Mouse (Mus musculus): Measurements from ENCODE around the gene Pde4d. TPM values are rescaled to one million over a fixed set of nuclear protein-coding genes. Genes with fewer than 3 reads are reported as not detected.
"Not testable (repeated sequence)": the region's sequence is repeated elsewhere in the genome, so short reads cannot be mapped to it uniquely, and the experiment has no call there.

Gene Pde4d
- total and polyA plus RNA-seq, 2 experiments from 2014 or later: 19.0 to 103 TPM

- H3K36me3 ChIP-seq (ENCODE audit: insufficient read depth, low read length); H3K9me3 ChIP-seq (ENCODE audit: low read length); ATAC-seq (ENCODE audit: low FRiP score); H3K4me1 ChIP-seq (ENCODE audit: insufficient read depth, low read length); H3K4me2 ChIP-seq (ENCODE audit: low read depth, low read length, poor library complexity, severe bottlenecking); H3K27ac ChIP-seq (ENCODE audit: low read depth, low read length); H3K27me3 ChIP-seq (ENCODE audit: insufficient read depth, low read length); DNase-seq (ENCODE audit: low spot score); H3K9ac ChIP-seq (replicated peaks; ENCODE audit: low read length, poor library complexity, severe bottlenecking); H3K4me3 ChIP-seq (ENCODE audit: low read depth, low read length): not testable (repeated sequence)
- peak; percentile 20; the same call in 1 of the 2 replicates for TF ChIP-seq CTCF (IDR thresholded peaks at IDR 0.05)
- WGBS: 66% methylated on average over 3 of the region's 3 CpGs
Observed at GRCm38 (mm10) chr13:108797620-108798019, 347.9 kb downstream of the Pde4d start.

DNA sequence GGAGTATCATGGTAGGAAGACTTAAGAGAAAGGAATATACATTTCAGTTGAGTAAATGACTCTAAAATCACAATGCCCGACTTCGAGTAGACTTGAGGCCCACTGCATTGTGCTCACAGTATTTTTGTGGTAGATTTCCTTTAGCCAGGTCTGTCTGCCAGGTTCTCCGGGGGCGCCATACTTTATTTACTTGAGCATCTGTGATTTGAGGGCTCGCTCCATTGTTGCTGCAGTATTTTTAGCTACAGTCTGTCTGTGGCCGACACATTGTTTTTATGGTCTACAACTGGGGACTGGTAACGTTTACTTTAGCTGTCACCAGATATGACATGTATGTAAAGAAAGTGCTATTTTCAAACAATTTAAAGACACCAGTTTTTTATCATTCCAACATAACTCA, 359.4 kb downstream of the Pde4d start:
- DNase-seq (ENCODE audit: low spot score) (no peak), ATAC-seq (ENCODE audit: low FRiP score) (no peak)
- Histone ChIP-seq H3K4me2 (ENCODE audit: low read depth, low read length, poor library complexity, severe bottlenecking) (no peak overlapping the region), H3K4me3 (ENCODE audit: low read depth, low read length) (no peak overlapping the region), H3K9ac (replicated peaks; ENCODE audit: low read length, poor library complexity, severe bottlenecking) (no peak overlapping the region), H3K9me3 (ENCODE audit: low read length) (no peaks in the 10 kb centered on the region), H3K4me1 (ENCODE audit: insufficient read depth, low read length) (no peaks in the 10 kb centered on the region), H3K27ac (ENCODE audit: low read depth, low read length) (no peak overlapping the region), H3K36me3 (ENCODE audit: insufficient read depth, low read length) (no peaks in the 10 kb centered on the region), H3K27me3 (ENCODE audit: insufficient read depth, low read length) (no peaks in the 10 kb centered on the region)
- TF ChIP-seq CTCF (IDR thresholded peaks at IDR 0.05): no peak
- 91% methylated on average over 7 of the region's 7 CpGs for WGBS

DNA sequence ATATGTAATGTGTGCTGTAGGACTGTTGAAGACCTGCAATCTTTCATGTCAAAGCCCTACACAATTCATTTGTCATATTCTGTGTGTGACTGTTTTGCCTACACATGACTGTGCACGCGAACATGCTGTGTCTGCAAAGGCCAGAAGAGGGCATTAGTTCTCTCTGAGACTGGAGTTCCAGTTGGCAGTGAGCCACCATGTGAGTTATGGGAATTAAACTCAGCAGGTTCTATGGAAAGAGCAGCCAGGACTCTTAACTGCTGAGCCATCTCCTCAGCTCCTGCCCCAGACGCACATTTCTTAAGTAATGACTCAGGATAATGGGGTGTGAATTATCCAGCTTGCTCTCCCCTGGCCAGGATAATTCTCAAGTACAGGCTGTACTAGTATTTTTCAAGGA, 363.2 kb downstream of the Pde4d start:
- WGBS: 52% methylated on average over 3 of the region's 3 CpGs
- Histone ChIP-seq H3K36me3 (ENCODE audit: insufficient read depth, low read length) (no peaks in the 10 kb centered on the region), H3K9me3 (ENCODE audit: low read length) (no peaks in the 10 kb centered on the region), H3K9ac (replicated peaks; ENCODE audit: low read length, poor library complexity, severe bottlenecking) (no peak overlapping the region), H3K4me2 (ENCODE audit: low read depth, low read length, poor library complexity, severe bottlenecking) (no peak overlapping the region), H3K27ac (ENCODE audit: low read depth, low read length) (no peak overlapping the region), H3K4me1 (ENCODE audit: insufficient read depth, low read length) (no peaks in the 10 kb centered on the region), H3K27me3 (ENCODE audit: insufficient read depth, low read length) (no peaks in the 10 kb centered on the region), H3K4me3 (ENCODE audit: low read depth, low read length) (no peak overlapping the region)
- DNase-seq (ENCODE audit: low spot score) (peak; percentile 82), ATAC-seq (ENCODE audit: low FRiP score) (no peak; the same call in 1 of the 2 replicates)
- TF ChIP-seq CTCF (IDR thresholded peaks at IDR 0.05): peak; percentile 62

DNA sequence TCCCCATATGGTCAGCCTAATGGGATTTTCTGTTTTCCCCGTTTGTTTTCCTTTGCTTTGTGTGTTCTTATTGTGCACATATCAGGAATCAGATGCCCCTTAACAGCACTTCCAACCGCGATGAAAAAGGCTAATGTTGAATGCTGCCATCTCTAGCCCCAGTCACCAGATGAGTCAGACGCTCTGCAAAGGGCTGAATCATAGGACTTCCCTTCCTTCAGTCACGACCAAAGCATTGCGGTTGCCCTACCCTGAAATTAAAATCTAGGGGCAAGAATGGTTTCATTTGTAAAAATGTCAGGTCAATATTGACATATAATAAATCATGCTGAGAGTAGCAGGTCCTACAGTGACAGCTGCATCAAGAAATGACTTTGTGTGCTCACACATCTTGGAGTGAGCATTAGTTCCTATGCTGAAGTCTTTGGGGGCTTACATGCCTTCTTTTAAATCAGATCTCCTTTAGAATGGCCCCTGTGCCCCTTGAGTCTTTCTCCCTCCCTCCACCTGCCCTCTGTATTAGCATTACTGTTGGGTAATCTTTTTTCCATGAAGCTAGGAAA, 370.2 kb downstream of the Pde4d start:
- no peaks in the 10 kb centered on the region for H3K4me1 ChIP-seq (ENCODE audit: insufficient read depth, low read length)
- 78% methylated on average over 6 of the region's 6 CpGs for WGBS
- no peak overlapping the region for H3K9ac ChIP-seq (replicated peaks; ENCODE audit: low read length, poor library complexity, severe bottlenecking)
- no peaks in the 10 kb centered on the region for H3K36me3 ChIP-seq (ENCODE audit: insufficient read depth, low read length)
- no peak for DNase-seq (ENCODE audit: low spot score)
- H3K27ac ChIP-seq (ENCODE audit: low read depth, low read length): no peak overlapping the region
- H3K27me3 ChIP-seq (ENCODE audit: insufficient read depth, low read length): no peaks in the 10 kb centered on the region
- no peak for ATAC-seq (ENCODE audit: low FRiP score)
- H3K4me3 ChIP-seq (ENCODE audit: low read depth, low read length): no peak overlapping the region
- H3K4me2 ChIP-seq (ENCODE audit: low read depth, low read length, poor library complexity, severe bottlenecking): no peak overlapping the region
- no peaks in the 10 kb centered on the region for H3K9me3 ChIP-seq (ENCODE audit: low read length)
- no peak for TF ChIP-seq CTCF (IDR thresholded peaks at IDR 0.05)

GRCm38 (mm10) chr13:108820487-108820886, 370.7 kb downstream of the Pde4d start:
- Histone ChIP-seq H3K9ac (replicated peaks; ENCODE audit: low read length, poor library complexity, severe bottlenecking) (no peak overlapping the region), H3K9me3 (ENCODE audit: low read length) (no peaks in the 10 kb centered on the region), H3K4me3 (ENCODE audit: low read depth, low read length) (no peak overlapping the region), H3K4me1 (ENCODE audit: insufficient read depth, low read length) (no peaks in the 10 kb centered on the region), H3K27ac (ENCODE audit: low read depth, low read length) (no peak overlapping the region), H3K36me3 (ENCODE audit: insufficient read depth, low read length) (no peaks in the 10 kb centered on the region), H3K4me2 (ENCODE audit: low read depth, low read length, poor library complexity, severe bottlenecking) (no peak overlapping the region), H3K27me3 (ENCODE audit: insufficient read depth, low read length) (no peaks in the 10 kb centered on the region)
- TF ChIP-seq CTCF (IDR thresholded peaks at IDR 0.05): no peak
- DNase-seq (ENCODE audit: low spot score) (no peak), ATAC-seq (ENCODE audit: low FRiP score) (no peak)
- WGBS: 87% methylated on average over 2 of the region's 2 CpGs

GRCm38 (mm10) chr13:108821270-108821669, 371.5 kb downstream of the Pde4d start:
- Histone ChIP-seq H3K9ac (replicated peaks; ENCODE audit: low read length, poor library complexity, severe bottlenecking) (no peak overlapping the region), H3K9me3 (ENCODE audit: low read length) (no peaks in the 10 kb centered on the region), H3K36me3 (ENCODE audit: insufficient read depth, low read length) (no peaks in the 10 kb centered on the region), H3K4me1 (ENCODE audit: insufficient read depth, low read length) (no peaks in the 10 kb centered on the region), H3K4me3 (ENCODE audit: low read depth, low read length) (no peak overlapping the region), H3K27me3 (ENCODE audit: insufficient read depth, low read length) (no peaks in the 10 kb centered on the region), H3K4me2 (ENCODE audit: low read depth, low read length, poor library complexity, severe bottlenecking) (no peak overlapping the region), H3K27ac (ENCODE audit: low read depth, low read length) (no peak overlapping the region)
- TF ChIP-seq CTCF (IDR thresholded peaks at IDR 0.05): no peak
- DNase-seq (ENCODE audit: low spot score) (no peak), ATAC-seq (ENCODE audit: low FRiP score) (no peak)
- WGBS: 80% methylated on average over 7 of the region's 7 CpGs
